Mouse (Mus musculus) erythroblast, embryonic 14.5 days (primary cell): ENCODE data around the gene Fcer2a.

Source experiments
- GATA1 ChIP-seq: IDR thresholded peaks from 2 replicates; pipeline ENCODE4 v1.6.1; 2012; ENCODE audit warnings: low read length, inconsistent platforms, mixed read lengths
- TAL1 ChIP-seq: IDR thresholded peaks from 3 replicates; pipeline ENCODE4 v1.6.1; 2012; ENCODE audit warnings: low read length, inconsistent platforms, mixed read lengths

- no peak for TF ChIP-seq GATA1
- TF ChIP-seq TAL1: no peak
Observed at GRCm38 (mm10) chr8:3656725-3657381, 37.1 kb downstream of the Fcer2a start.
